Mouse (Mus musculus): Measurements from ENCODE around the gene Rftn2. TPM values are rescaled to one million over a fixed set of nuclear protein-coding genes. Genes with fewer than 3 reads are reported as not detected.

The Rftn2 gene
- polyA plus RNA-seq (2012; fragmentation: generic; extraction: Trizol) = 41.0 TPM

DNA sequence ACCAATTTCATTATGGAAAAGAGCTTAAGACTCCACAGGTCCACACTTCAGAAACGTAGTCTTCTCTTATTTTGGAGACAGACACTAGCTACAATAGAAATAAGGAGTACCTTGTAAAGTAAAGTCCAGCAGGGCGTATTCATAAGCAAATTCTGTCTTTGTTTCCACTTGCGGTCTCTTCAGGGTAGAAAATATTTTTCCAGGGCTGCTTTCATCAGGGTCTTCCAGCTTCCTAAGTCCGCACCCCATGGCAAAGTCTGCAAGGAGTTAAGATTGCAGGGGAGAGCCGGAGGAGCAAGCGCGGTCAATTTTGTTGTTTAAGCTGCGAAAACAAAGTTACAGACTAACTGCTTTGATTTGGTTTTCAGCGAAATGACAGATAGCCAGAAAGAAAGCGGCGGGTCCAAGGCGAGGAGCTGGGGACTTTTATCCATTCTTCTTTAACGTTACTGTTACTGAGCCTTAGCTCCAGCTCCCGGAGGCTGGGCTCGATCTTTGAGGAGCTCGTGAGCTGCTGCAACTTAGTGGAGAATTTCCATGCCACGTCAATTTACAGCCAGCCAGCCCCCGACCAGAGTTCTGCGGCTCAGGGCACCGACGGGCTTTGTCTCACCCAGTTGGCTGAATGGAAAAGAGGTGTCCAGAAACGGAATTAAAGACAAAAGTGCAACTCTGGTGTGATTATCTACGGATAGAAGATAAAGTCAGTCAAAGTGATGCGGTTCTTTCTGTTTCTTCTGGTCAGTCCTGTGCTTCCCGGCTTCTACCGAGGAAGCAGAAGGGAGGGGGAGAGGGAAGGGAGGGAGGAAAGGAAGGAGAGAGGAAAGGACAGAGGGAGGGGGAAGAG is at the start of gene Rftn2:
Rftn2 (minus strand) TSS at position 772 of the 847 bp plus-strand sequence.
- Histone ChIP-seq H3K36me3 (ENCODE audit: control insufficient read depth, insufficient read depth) (no peaks in the 10 kb centered on the region), H3K4me3 (peak within 1 kb of the TSS; percentile 85), H3K79me2 (ENCODE audit: control insufficient read depth, insufficient read depth) (peaks cover 39% of the 10 kb centered on the region), H3ac (ENCODE audit: control insufficient read depth, insufficient read length) (peak within 1 kb of the TSS; percentile 20), H3K27me3 (ENCODE audit: control insufficient read depth, insufficient read depth, insufficient read length) (no peaks in the 10 kb centered on the region), H3K4me2 (ENCODE audit: low read depth) (peak within 1 kb of the TSS; percentile 89)
- TF ChIP-seq CEBPB (IDR thresholded peaks at IDR 0.05; ENCODE audit: insufficient read depth, poor library complexity, severe bottlenecking) (no peak), MAX (IDR thresholded peaks at IDR 0.05; ENCODE audit: low read depth) (no peak), E2F4 (IDR thresholded peaks at IDR 0.05; ENCODE audit: insufficient read depth) (no peak), TCF3 (IDR thresholded peaks at IDR 0.05; ENCODE audit: insufficient read length, low read depth) (no peak), POLR2A (IDR thresholded peaks at IDR 0.05; ENCODE audit: insufficient read length, low read depth) (no peak), USF1 (IDR thresholded peaks at IDR 0.05; ENCODE audit: low read depth) (no peak), TCF12 (IDR thresholded peaks at IDR 0.05; ENCODE audit: insufficient read depth, poor library complexity, severe bottlenecking) (no peak), REST (IDR thresholded peaks at IDR 0.05; ENCODE audit: insufficient read depth, insufficient read length) (no peak), POLR2AphosphoS2 (IDR thresholded peaks at IDR 0.05; ENCODE audit: insufficient read length, low read depth) (no peak), MYOG (IDR thresholded peaks at IDR 0.05; ENCODE audit: control insufficient read depth in 1 of 3, insufficient read depth in 1 of 3, insufficient read length in 2 of 3, low read depth in 2 of 3) (no peak), MYOD1 (IDR thresholded peaks at IDR 0.05; ENCODE audit: control insufficient read depth in 1 of 3, insufficient read length in 2 of 3, low read depth in 2 of 3) (no peak), SRF (IDR thresholded peaks at IDR 0.05; ENCODE audit: control insufficient read depth, insufficient read length, low read depth) (no peak)

DNA sequence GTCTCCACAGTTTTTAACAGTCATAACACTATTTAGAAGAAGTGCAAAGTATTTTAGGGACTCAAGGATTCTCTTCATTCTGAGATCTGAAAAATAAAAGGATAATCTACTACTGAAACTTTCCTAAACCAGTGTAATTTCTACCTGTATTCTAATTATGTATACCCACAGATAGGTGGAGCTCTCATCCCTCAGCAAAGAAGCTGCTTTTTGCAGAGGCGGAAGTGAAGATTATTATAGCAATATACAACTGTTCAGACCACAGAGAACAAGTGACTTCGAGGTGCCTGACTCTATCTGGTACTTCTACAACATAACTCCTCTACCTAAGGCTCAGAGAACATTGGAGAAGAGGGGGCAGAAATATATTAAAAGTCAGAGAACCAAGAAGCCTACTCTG is 38.9 kb upstream of the Rftn2 start:
- no peak for TF ChIP-seq POLR2A (IDR thresholded peaks at IDR 0.05; ENCODE audit: insufficient read length, low read depth)
- no peak for TF ChIP-seq REST (IDR thresholded peaks at IDR 0.05; ENCODE audit: insufficient read depth, insufficient read length)
- no peak for TF ChIP-seq MYOD1 (IDR thresholded peaks at IDR 0.05; ENCODE audit: control insufficient read depth in 1 of 3, insufficient read length in 2 of 3, low read depth in 2 of 3)
- TF ChIP-seq TCF12 (IDR thresholded peaks at IDR 0.05; ENCODE audit: insufficient read depth, poor library complexity, severe bottlenecking) = no peak
- TF ChIP-seq MYOG (IDR thresholded peaks at IDR 0.05; ENCODE audit: control insufficient read depth in 1 of 3, insufficient read depth in 1 of 3, insufficient read length in 2 of 3, low read depth in 2 of 3) = no peak
- no peak for TF ChIP-seq E2F4 (IDR thresholded peaks at IDR 0.05; ENCODE audit: insufficient read depth)
- no peak for TF ChIP-seq CEBPB (IDR thresholded peaks at IDR 0.05; ENCODE audit: insufficient read depth, poor library complexity, severe bottlenecking)
- TF ChIP-seq MAX (IDR thresholded peaks at IDR 0.05; ENCODE audit: low read depth) = no peak
- TF ChIP-seq POLR2AphosphoS2 (IDR thresholded peaks at IDR 0.05; ENCODE audit: insufficient read length, low read depth) = no peak
- no peak for TF ChIP-seq USF1 (IDR thresholded peaks at IDR 0.05; ENCODE audit: low read depth)
- no peak for TF ChIP-seq SRF (IDR thresholded peaks at IDR 0.05; ENCODE audit: control insufficient read depth, insufficient read length, low read depth)
- TF ChIP-seq TCF3 (IDR thresholded peaks at IDR 0.05; ENCODE audit: insufficient read length, low read depth) = no peak
- no peak overlapping the region for H3ac ChIP-seq (ENCODE audit: control insufficient read depth, insufficient read length)
- H3K79me2 ChIP-seq (ENCODE audit: control insufficient read depth, insufficient read depth) = no peaks in the 10 kb centered on the region
- H3K36me3 ChIP-seq (ENCODE audit: control insufficient read depth, insufficient read depth) = no peaks in the 10 kb centered on the region
- no peak overlapping the region for H3K4me2 ChIP-seq (ENCODE audit: low read depth)
- H3K27me3 ChIP-seq (ENCODE audit: control insufficient read depth, insufficient read depth, insufficient read length) = no peaks in the 10 kb centered on the region
- H3K4me3 ChIP-seq = no peak overlapping the region

DNA sequence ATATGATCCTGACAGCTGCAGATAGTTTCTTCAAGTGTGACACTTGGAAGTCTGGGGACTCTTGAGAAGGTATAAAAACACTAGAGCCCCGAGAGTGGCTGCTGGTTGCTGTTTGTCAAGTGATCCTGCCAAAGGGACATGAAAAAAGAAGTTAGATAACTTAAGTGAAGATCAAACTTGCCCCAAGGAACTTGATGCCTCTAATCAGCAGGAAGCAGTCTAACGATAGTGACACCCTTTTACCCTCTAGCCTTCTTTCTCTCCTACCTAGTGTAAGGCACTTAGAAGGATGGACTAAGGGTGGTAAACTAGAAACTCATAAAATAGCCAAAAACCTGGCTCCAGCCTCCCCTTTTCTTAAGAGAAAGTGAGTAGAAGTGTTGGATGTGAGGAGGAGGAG is 37.8 kb upstream of the Rftn2 start:
- no peaks in the 10 kb centered on the region for H3K27me3 ChIP-seq (ENCODE audit: control insufficient read depth, insufficient read depth, insufficient read length)
- no peak overlapping the region for H3K4me2 ChIP-seq (ENCODE audit: low read depth)
- no peaks in the 10 kb centered on the region for H3K36me3 ChIP-seq (ENCODE audit: control insufficient read depth, insufficient read depth)
- H3K4me3 ChIP-seq = no peak overlapping the region
- TF ChIP-seq MAX (IDR thresholded peaks at IDR 0.05; ENCODE audit: low read depth) (no peak), USF1 (IDR thresholded peaks at IDR 0.05; ENCODE audit: low read depth) (no peak), POLR2A (IDR thresholded peaks at IDR 0.05; ENCODE audit: insufficient read length, low read depth) (no peak), MYOD1 (IDR thresholded peaks at IDR 0.05; ENCODE audit: control insufficient read depth in 1 of 3, insufficient read length in 2 of 3, low read depth in 2 of 3) (no peak), REST (IDR thresholded peaks at IDR 0.05; ENCODE audit: insufficient read depth, insufficient read length) (no peak), E2F4 (IDR thresholded peaks at IDR 0.05; ENCODE audit: insufficient read depth) (no peak), MYOG (IDR thresholded peaks at IDR 0.05; ENCODE audit: control insufficient read depth in 1 of 3, insufficient read depth in 1 of 3, insufficient read length in 2 of 3, low read depth in 2 of 3) (no peak), SRF (IDR thresholded peaks at IDR 0.05; ENCODE audit: control insufficient read depth, insufficient read length, low read depth) (no peak), POLR2AphosphoS2 (IDR thresholded peaks at IDR 0.05; ENCODE audit: insufficient read length, low read depth) (no peak)
- no peaks in the 10 kb centered on the region for H3K79me2 ChIP-seq (ENCODE audit: control insufficient read depth, insufficient read depth)
- no peak overlapping the region for H3ac ChIP-seq (ENCODE audit: control insufficient read depth, insufficient read length)

DNA sequence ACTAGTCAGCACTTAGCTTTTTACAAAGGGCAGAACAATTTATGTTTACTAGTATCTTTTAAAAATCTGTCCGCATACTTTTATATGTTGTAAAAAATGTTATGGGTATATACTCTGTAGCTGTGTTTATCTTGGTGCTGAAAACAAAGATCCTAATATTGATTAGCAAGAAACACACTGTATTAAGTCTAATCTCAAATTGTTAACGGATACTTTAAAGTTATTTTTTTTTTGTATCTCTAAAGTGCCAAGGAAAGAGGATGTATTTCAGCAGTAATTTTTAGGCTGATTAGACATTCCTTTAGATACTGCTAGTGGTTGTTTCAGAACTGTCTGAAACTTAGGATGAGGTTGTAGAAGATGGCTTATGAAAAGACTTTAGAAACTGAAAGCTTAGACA is 19.8 kb upstream of the Rftn2 start:
- Histone ChIP-seq H3ac (ENCODE audit: control insufficient read depth, insufficient read length) (no peak overlapping the region), H3K4me3 (no peak overlapping the region), H3K36me3 (ENCODE audit: control insufficient read depth, insufficient read depth) (no peaks in the 10 kb centered on the region), H3K79me2 (ENCODE audit: control insufficient read depth, insufficient read depth) (peaks cover 7% of the 10 kb centered on the region), H3K4me2 (ENCODE audit: low read depth) (no peak overlapping the region), H3K27me3 (ENCODE audit: control insufficient read depth, insufficient read depth, insufficient read length) (no peaks in the 10 kb centered on the region)
- TF ChIP-seq SRF (IDR thresholded peaks at IDR 0.05; ENCODE audit: control insufficient read depth, insufficient read length, low read depth) (no peak), E2F4 (IDR thresholded peaks at IDR 0.05; ENCODE audit: insufficient read depth) (no peak), MYOG (IDR thresholded peaks at IDR 0.05; ENCODE audit: control insufficient read depth in 1 of 3, insufficient read depth in 1 of 3, insufficient read length in 2 of 3, low read depth in 2 of 3) (no peak), MAX (IDR thresholded peaks at IDR 0.05; ENCODE audit: low read depth) (no peak), CEBPB (IDR thresholded peaks at IDR 0.05; ENCODE audit: insufficient read depth, poor library complexity, severe bottlenecking) (no peak), POLR2A (IDR thresholded peaks at IDR 0.05; ENCODE audit: insufficient read length, low read depth) (no peak), USF1 (IDR thresholded peaks at IDR 0.05; ENCODE audit: low read depth) (no peak), MYOD1 (IDR thresholded peaks at IDR 0.05; ENCODE audit: control insufficient read depth in 1 of 3, insufficient read length in 2 of 3, low read depth in 2 of 3) (no peak), TCF12 (IDR thresholded peaks at IDR 0.05; ENCODE audit: insufficient read depth, poor library complexity, severe bottlenecking) (no peak), POLR2AphosphoS2 (IDR thresholded peaks at IDR 0.05; ENCODE audit: insufficient read length, low read depth) (no peak), TCF3 (IDR thresholded peaks at IDR 0.05; ENCODE audit: insufficient read length, low read depth) (no peak), REST (IDR thresholded peaks at IDR 0.05; ENCODE audit: insufficient read depth, insufficient read length) (no peak)
